Mouse (Mus musculus) erythroblast, adult 5-6 weeks (primary cell): ENCODE data around the gene E2f2. TPM values are rescaled to one million over a fixed set of nuclear protein-coding genes. Genes with fewer than 3 reads are reported as not detected.

Experiments
- ATAC-seq: replicated peaks from 2 replicates; pipeline ENCODE4 v1.8.0; 2016; ENCODE audit warnings: moderate number of reproducible peaks, mild to moderate bottlenecking, moderate TSS enrichment, inconsistent platforms; ENCODE audit not compliant: poor library complexity, low FRiP score, severe bottlenecking
- total RNA-seq, 2 experiments: library from RNA; stranded (forward) in 1 of 2; stranded (reverse) in 1 of 2; fragments of 150-400 nt in 1 of 2; fragments of 200-764, 138-1000 nt in 1 of 2; gene quantifications; 2 replicates each; pipeline versions ENCODE4 v1.2.3 to v1.2.4; 2015 to 2017; ENCODE audit warnings: low replicate concordance in 2 of 2

The E2f2 gene
- 226 and 246 TPM in 2 replicates for total RNA-seq (2015; ENCODE audit: low replicate concordance)
- total RNA-seq (2017; ENCODE audit: low replicate concordance): 344 and 364 TPM in 2 replicates

DNA sequence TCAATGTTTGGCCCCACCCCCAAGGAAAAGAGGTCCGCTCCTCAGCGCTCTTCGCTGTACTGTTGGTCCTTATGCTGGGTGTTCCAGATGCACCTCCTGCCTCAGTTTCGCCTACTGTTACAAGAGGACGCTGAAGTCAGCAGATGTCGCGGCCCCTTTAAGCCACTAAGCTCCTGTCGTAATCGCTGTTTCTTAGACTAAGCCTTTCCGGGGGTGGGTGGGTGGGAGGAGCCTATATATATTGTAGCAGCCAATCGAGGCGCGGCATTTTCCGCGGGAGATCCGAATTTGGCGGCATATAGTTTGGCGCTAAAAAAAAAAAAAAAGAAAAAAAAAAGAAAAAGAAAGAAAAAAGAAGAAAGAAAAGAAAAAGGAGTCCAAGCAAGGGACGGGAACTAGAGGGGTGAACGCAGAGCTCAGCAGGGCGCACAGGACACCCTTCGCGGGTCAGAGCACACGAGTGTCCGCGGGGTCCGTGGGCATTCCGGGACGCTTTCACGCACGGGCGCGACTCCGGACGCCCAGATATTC, at the start of gene E2f2:
TSS of gene E2f2 (plus strand) at position 384 of the 531 bp plus-strand sequence.
- ATAC-seq: peak; percentile 38

DNA sequence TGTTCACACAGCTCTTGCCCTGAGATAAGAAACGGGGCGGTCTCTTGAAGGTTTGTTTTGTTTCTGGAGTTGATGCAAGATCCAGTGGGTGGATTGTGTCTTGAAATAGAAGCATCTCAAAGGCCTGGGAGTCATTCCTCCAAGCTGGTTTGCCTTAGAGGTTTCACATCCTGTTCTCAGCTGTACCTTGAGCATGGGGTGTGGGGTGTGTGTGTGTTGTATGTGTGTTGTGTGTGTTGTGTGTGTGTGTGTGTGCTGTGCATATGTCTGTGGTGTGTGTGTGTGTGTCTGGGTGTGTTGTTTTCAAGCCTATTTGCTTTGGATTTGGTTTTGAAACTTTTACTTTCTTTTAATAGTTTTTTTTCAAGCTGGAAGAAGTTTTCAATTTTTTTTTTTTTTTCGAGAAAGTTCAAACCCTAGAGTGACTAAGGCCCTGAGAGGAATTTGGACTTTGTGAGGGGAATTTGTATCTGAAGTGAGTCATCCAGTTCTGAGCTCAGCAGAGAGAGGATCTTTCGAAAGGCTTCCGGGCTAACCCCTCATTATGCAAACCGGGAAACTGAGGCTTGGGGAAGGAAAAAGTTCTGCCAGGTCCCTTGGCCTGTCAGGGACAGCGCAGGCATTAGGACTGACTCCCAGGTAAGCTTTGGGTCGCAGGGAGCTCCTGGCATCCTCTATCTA, 48.9 kb upstream of the E2f2 start:
- ATAC-seq: no peak

DNA sequence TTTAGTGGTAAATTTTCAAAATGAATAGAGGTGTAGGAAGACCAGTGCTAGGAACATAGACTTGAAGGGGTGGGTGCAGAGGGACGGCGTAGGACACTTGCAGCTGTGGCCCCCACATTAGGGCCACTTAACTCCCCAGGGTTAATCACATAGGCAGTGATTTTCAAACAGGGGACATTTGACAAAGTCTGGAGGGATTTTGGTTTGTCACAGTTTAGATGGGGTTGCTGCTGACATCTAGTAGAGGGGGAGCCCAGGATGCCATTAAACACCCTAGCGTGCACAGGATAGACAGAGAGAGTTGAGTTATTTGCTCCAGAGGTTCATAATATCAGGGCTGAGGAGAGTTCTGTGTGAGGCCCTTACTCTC, 48.4 kb upstream of the E2f2 start:
- ATAC-seq: no peak

DNA sequence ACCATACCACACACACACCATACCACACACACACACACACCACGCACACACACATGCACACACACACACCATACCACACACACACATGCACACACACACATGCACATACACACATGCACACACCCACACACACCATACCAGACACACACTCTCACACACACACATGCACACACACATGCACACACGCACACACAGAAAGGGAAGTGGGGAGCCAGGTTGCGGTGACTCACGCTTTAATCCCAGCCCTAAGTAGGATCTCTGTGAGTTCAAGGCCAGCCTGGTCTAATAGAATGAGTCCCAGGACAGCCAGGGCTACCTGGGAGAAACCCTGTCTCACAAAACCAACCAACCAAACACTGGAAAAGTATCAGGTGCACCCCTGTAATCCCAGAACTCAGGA, 47.6 kb upstream of the E2f2 start:
- ATAC-seq: no peak

DNA sequence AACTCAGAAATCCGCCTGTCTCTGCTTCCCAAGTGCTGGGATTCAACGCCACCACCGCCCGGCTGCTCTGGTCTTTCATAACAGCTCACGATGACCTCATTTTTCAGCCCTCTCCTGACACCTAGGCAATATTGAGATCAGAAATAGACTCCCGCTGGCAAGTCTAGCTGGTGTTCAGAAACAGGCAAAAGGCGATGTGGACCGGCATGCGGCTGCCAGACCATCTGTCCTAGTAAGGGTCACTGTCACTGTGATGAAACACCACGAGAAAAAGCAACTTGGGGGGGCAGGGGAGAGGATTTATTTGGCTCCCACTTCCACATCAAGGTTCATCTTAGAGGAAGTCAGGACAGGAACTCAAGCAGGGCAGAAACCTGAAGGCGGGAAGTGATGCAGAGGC, 46.7 kb upstream of the E2f2 start:
- ATAC-seq: no peak

DNA sequence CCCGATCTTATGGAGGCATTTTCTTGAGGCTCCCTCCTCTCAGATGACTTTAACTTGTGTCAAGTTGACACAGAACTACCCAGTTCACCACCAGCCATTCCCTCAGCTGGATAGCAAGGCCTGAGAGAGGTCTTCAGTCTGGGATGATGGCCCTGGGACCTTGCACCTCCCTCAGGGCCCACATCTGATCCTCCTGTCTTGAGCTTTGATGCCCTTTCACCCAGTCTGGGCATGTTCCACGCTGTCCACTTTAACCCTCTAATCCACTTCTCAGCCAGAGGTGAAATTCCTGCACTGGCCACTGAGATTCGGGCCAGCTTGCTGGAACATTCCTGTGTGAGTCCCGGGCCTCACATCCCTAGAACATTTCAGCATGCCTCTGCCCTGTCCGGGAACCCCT, 46.2 kb upstream of the E2f2 start:
- no peak for ATAC-seq

DNA sequence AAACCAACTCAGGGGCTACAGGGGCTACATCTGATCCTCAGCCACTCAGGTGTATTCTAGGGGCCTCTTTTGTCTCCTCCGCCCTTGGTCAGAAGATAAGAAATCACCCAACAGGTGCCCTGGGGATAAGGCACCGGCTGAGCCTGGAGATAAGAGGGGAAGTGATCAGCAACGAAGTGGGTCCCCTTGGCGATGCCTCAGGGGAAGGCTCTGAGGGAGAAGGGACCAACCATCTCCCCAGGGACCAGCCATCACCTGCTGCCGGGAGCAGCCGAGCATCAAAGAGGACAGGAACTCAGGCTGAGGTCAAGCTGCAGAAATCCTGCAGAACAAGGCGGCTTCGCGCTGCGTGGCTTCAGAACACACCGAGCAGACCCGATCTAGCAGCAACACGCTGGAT, 44.5 kb upstream of the E2f2 start:
- ATAC-seq: no peak

DNA sequence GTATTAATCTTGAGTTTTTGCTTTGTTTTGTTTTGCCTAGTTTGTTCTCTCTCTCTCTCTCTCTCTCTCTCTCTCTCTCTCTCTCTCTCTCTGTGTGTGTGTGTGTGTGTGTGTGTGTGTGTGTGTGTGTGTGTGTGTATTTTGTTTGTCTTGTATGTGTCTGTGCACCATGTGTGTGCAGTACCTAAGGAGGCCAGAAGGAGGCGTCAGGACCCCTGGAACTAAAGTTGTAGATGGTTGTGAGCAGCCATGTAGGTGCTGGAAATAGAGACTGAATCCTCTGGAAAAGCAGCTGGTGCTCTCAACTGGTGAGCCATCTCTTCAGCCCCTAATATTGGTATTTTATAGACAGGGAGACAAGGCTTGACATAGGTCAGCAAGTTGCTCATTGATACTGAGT, 42.4 kb upstream of the E2f2 start:
- ATAC-seq: no peak

DNA sequence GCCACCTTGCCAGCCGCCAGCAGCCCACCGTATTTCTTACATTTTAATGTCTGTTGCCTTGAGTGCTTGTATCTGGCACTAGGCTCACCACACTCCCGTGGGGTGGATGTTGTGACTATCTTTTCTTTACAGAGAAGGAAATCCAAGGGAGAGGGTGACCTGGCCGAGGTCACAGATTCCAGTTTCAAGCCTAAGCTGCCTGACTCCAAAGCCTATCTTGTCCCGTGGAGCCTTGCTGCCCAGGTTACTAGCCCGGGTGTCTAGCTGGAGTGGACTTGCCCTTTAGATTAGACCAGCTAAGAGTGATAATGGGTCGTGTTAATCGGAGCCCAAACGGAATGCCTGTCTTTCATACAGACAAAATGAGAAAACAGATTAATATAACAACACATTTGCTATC, 38.4 kb upstream of the E2f2 start:
- ATAC-seq: no peak

DNA sequence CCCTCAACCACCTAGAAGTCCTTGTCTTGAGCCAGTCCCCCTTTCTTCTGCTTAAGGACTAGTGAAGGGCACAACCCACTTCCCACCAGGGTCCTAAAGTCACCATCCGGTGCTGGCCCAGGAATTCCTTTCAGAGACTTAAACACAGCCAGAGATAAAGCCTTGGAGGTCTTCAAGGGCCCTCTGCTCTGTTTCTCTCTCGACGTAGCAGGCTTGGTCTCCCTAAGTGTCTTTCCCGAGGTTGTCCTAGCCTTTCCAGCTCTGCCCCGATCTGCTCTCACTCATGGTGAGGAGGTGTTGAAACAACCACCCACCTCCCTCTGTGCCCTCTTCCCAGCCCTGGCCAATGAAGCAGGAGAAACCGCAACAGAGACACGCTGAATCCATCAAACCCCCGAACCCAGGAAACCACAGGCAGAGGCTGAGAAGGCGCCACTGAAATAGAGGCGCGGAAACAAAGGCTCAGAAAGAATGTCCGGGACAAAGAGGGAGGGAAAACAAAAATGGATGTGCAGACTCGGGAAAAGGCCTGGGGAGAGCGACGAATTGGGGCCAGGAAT, 37.7 kb upstream of the E2f2 start:
- no peak for ATAC-seq

DNA sequence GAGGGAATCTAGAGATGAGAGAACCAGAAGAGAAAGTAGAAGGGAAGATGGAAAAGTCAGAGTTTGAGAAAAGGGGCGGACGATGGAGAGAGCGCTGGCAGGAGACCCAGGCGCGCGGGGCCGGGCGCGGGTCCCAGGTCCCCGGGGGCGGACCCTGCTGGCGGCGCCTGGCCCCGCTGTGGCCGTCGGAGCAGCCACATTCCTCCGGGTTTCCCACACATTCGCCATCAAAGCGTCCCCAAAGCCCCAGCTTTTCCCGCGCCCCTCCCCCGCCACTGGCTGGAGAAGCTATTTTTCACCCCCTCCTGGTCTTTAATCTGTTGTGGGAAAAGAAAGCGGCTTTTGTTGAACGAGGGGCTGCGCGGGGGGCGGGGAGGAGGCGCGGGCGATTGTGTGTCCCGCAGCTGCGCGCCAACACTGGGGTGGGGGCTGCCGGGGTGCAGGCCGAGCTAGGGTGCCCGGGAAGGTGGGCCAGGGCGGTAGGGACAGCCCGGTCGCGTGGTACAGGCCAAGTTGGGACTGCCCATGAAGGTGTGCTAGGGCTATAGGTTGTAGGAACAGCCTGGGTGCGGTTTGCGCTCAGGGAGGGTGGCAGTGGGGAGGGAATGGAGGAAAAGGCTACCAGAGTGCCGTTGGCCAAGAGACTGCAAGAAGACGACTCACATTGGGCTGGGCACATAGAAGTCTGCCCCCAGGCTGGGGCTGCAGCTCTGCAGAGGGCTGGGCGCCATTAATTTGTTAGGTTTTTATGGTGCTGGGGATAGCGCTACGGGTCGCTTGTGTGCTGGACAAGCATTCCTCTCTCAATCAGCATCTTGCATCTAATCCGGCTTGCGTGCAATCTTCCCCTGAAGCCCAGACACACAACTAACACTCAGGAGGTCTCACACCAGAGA, 37.0 kb upstream of the E2f2 start:
- ATAC-seq: no peak

DNA sequence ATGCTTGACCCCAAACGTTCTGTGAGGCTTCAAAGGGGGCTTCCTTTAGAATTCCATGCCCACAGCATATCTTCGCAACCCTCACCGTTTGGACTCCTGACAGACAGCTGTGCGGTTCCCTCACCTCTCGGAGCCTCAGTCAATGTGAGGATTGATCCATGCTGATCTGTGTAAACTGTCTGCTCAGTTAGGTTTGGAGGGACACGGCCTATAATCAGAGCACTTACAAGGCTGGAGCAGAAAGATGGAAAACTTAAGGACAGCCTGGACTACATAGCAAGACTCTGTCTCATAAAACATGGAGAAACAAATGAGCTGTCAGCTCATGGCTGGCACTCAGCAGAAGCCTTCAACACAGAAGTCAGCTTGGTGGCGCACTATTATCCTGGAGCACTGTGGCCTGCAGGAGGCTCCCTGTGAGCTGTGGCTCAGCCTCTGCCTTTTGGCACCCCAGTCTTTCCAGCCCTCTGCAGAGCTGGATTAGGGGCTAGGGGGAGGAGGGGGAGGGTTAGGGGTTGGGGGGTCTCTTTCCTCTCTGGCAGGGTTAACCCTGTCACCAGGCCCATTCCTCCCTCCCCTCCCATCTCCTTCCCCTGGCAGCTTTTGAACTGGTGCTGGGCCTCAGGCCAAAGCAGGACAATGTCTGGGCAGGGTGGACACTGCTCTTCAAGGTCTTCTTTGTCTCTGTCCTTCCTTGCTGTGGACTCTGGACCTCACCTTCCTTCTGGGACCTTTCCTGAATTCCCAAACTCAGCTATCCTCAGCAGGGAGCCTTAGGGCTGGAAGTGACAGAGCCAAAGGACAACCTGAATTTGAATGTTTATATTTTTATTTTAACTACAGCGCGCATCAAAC, 36.1 kb upstream of the E2f2 start:
- no peak for ATAC-seq

DNA sequence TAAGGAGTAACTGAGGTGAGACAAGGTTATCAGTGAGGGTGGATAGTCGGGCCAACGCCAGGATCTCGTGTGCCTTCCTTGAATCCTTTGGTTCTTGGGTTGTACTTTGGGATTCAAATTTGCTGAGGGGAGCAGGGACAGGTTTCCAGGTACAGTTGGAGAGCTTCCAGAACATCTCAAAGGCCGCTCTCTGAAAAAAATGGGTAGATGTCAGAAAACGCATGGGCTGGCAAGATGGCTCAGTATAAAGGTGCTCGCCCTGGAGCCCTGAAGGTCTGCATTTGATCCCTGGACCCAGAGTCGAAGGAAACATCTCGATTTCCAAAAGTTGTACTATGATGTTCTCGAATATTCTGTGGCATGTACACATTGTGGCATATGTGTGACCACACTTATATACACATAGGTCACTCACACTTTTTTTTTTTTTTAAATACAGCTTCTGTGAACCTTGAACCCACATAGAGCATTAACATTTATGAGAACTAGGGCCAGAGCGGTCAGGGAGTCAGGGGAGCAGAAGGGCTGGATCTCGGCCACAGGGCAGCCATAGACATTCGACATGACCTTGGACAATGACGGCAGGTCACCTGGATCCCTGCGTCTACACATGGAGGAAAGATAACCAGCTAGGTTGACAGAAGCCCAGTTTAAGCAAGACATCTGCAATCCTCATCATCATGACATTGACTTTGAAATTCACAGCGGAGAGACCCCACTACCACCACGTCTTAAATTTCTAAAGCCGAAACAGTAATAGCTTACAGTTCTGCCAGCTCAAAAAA, 32.7 kb upstream of the E2f2 start:
- no peak for ATAC-seq

DNA sequence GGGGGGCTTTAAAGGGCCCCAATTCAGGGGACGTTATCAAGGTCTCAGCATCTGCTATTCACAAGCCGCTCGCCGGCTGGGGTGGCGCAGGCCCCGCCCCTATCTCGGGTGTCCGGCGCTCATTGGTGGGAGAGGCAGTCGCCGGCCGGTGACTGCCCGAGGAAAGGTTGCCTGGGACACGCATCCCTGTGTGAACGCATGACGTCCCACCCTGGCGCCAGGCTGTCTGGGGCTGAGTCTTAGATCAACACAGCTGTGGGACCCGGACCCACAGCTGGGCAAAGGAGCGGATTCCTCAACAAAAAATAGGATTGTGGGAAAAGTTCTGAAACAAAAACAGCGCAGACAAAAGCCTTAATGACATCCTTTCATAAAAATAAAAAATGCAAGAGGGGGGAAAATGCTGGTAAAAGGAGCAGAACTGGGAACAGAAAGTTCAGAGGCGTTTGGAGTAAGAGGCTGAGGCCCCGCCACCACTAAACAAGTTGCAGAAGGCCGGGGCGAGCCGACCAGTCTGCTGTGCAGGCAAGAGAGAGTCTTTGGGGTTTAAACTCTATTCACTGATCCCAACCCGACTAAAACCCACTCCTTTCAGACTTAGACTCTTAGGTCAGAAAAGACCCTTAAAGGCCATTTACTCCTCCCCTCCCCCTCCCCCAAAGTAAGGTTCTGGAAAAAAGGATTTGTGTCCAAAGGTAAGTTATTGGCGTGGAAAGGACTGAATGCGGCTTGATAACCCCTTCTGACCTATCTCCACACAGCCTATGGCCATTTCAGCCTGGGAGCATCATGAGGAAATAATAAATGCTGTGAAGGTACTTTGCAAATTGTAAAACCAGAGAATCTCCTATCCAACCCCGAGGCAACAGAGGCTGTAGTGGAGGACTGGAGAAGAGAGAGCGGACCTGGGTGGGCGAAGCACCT, 31.6 kb upstream of the E2f2 start:
- ATAC-seq: peak; percentile 74

DNA sequence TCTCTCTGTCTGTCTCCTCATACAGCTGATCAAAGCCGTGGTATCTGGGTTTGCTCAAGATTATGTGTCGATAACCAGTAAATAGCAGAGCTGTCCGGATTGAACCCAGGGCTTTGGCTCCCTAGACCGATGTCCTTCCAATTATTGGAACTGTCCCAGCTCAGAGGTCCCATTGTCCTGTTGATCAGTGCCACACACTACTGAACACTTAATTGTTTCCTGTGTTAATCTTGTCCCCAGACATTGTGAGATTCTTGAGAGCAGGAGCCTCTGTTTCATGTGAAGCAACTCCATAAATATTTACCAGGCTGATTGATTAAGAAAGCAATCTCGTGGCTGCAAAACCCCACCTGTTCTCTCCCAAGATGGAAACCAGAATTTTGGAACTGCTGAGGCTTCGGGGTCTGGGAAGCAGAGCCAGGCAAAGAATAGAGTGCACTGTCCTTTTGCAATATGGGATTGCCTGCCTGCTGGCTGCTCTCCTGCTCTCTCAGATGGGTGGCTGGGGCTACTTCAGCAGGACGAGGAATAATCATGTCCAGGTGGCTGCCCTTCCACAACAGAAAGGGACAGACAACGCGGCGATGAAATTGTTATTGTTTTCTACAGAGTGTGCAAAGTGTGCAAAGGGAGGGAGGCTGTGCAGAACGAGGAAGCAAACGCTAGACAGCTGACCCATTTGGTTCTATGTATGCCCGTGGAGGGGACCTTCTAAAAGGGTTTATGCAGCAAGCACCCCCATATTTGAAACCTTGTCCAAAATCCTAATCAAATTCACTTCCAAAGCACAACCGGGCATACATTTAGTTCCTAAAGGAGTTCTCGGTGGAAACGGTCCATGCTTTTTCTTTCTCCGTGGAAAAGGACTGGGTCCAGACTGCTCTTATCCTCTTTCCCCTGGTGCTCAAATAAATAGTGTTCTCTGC, 29.7 kb upstream of the E2f2 start:
- no peak for ATAC-seq

DNA sequence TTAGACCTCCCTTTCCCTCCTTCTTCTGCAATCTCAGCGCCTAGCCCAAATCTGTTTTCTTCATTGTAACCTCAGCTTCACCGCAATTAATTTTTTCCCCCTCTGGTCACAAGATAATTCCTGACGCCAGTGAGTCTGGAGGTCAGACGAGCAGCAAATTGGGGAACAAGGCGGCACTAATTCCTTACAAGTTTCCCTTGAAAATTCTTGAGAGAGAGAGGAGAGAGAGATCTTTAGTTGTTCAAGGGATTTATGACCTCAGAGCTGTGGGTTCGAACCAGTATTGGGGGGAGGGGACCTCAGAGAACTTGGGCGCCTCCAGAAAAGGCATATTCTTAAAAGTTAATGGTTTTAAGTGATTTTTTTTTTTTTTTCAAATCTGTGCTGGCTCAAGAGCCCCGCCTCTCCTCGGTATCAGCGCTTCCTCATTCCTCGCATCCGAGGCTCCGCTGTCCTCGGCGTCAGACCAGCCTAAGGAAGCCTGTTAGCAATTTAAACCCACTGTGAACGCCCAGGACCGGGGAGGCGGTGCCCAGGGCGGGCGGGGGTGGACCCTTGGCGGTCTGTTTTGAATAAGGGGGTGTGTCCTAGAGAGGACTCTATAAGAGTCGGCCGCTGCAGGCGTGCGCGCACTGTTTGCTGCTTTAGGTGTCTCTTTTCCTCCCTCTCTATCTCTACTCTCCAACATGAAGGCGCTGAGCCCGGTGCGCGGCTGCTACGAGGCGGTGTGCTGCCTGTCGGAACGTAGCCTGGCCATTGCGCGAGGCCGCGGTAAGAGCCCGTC, 28.8 kb upstream of the E2f2 start, which contains the start of gene Id3:
TSS of gene Id3 (plus strand) at position 305 of the 784 bp plus-strand sequence.
- no peak for ATAC-seq
